Comparison of ENCODE assay signal across 8 mouse cellular contexts in genomic region chr1:140245465-140245864, GRCm38 (mm10). TPM values are rescaled to one million over a fixed set of nuclear protein-coding genes. Genes with fewer than 3 reads are reported as not detected.
A peak's percentile ranks its signal among the peaks of the same experiment; 100 is the strongest.
DNase-seq lines count a peak whose midpoint lies in the region; ATAC-seq and TF ChIP-seq lines count a peak whose summit lies in the region.

No protein-coding gene starts in this region.

- H3K27ac ChIP-seq in forebrain, embryonic 15.5 days (replicated peaks): no peak overlapping the region
- H3K27ac ChIP-seq in heart, postnatal 0 days (ENCODE audit: low read depth): no peak overlapping the region
- no peak overlapping the region for H3K27ac ChIP-seq in liver, embryonic 13.5 days

- peak overlapping the region; percentile 54 for H3K9ac ChIP-seq in forebrain, embryonic 15.5 days (replicated peaks)
- 0 out of 2 replicates have a peak overlapping the region, but pooled peaks have one; percentile 30 for H3K9ac ChIP-seq in heart, postnatal 0 days (replicated peaks; ENCODE audit: low read depth, low read length)
- H3K9ac ChIP-seq in liver, embryonic 13.5 days: no peak overlapping the region

- no peak for TF ChIP-seq EP300 in heart, postnatal 0 days (IDR thresholded peaks at IDR 0.05; ENCODE audit: low read depth)

- H3K27me3 ChIP-seq in forebrain, embryonic 15.5 days: no peaks in the 10 kb centered on the region
- no peaks in the 10 kb centered on the region for H3K27me3 ChIP-seq in heart, postnatal 0 days (ENCODE audit: control insufficient read depth, insufficient read depth, low read length)
- H3K27me3 ChIP-seq in liver, embryonic 13.5 days: no peaks in the 10 kb centered on the region

- H3K36me3 ChIP-seq in forebrain, embryonic 15.5 days: no peaks in the 10 kb centered on the region
- no peaks in the 10 kb centered on the region for H3K36me3 ChIP-seq in heart, postnatal 0 days (replicated peaks; ENCODE audit: control insufficient read depth, insufficient read depth, low read length)
- no peaks in the 10 kb centered on the region for H3K36me3 ChIP-seq in liver, embryonic 13.5 days

- H3K9me3 ChIP-seq in forebrain, embryonic 15.5 days: no peaks in the 10 kb centered on the region
- H3K9me3 ChIP-seq in heart, postnatal 0 days (replicated peaks; ENCODE audit: control insufficient read depth, low read length): no peaks in the 10 kb centered on the region
- no peaks in the 10 kb centered on the region for H3K9me3 ChIP-seq in liver, embryonic 13.5 days (replicated peaks)

- peak; percentile 99 for ATAC-seq in forebrain, embryonic 15.5 days (replicated peaks)
- peak; percentile 90 for ATAC-seq in heart, postnatal 0 days (ENCODE audit: insufficient read depth, low read depth)
- peak; percentile 74 for ATAC-seq in liver, embryonic 13.5 days (ENCODE audit: low read depth)

- under 1% methylated on average over 17 of the region's 17 CpGs for WGBS in forebrain, embryonic 15.5 days
- WGBS in heart, postnatal 0 days: under 1% methylated on average over 17 of the region's 17 CpGs
- WGBS in liver, embryonic 13.5 days (ENCODE audit: insufficient replicate concordance): 2% methylated on average over 17 of the region's 17 CpGs

- H3K4me1 ChIP-seq in forebrain, embryonic 15.5 days: peaks cover 6% of the 10 kb centered on the region; the same call in 1 of the 2 replicates
- 0 out of 2 replicates have a peak, but pooled peaks cover 8% of the 10 kb centered on the region for H3K4me1 ChIP-seq in heart, postnatal 0 days (ENCODE audit: control insufficient read depth, insufficient read depth)
- no peaks in the 10 kb centered on the region for H3K4me1 ChIP-seq in liver, embryonic 13.5 days (replicated peaks)

- no peak for TF ChIP-seq CTCF in heart, postnatal 0 days (IDR thresholded peaks at IDR 0.05; ENCODE audit: low read depth)

- peak overlapping the region; percentile 61 for H3K4me3 ChIP-seq in forebrain, embryonic 15.5 days
- H3K4me3 ChIP-seq in heart, postnatal 0 days (ENCODE audit: low read depth, low read length): peak overlapping the region; percentile 44
- H3K4me3 ChIP-seq in liver, embryonic 13.5 days (replicated peaks): peak overlapping the region; percentile 41

- peak overlapping the region; percentile 74 for H3K4me2 ChIP-seq in forebrain, embryonic 15.5 days (replicated peaks)
- H3K4me2 ChIP-seq in heart, postnatal 0 days (ENCODE audit: low read depth, low read length): peak overlapping the region; percentile 73
- peak overlapping the region; percentile 53 for H3K4me2 ChIP-seq in liver, embryonic 13.5 days

- peak; percentile 67 to 73 for DNase-seq in cerebellum, postnatal 14 days
- no peak for DNase-seq in cerebellum, adult 18-20 months
- DNase-seq in heart, postnatal 0 days (ENCODE audit: low spot score): peak; percentile 68
- DNase-seq in kidney, postnatal 25 days: peak; percentile 45 to 73
- DNase-seq in liver, embryonic 13.5 days: no peak
- peak; percentile 80 for DNase-seq in ovary, adult 18-20 months (ENCODE audit: low spot score)
- no peak for DNase-seq in spleen, adult 18-20 months

RNA-seq across cellular contexts. Expression of gene Kcnt2, which starts 0.5 kb away (rescaled TPM):
- 1.9 and 2.4 TPM in 2 replicates for polyA plus RNA-seq in forebrain, embryonic 15.5 days (2015; fragmentation: Nextera tagmentation; extraction: Ambion mirVana)
- 0.38 and 1.4 TPM in 2 replicates for total RNA-seq in heart, postnatal 0 days (2014; rRNA removed; ENCODE audit: low replicate concordance)
- polyA plus RNA-seq in heart, postnatal 0 days (2015; fragmentation: Nextera tagmentation; extraction: Ambion mirVana): 0.42 and 0.59 TPM in 2 replicates
- polyA plus RNA-seq in liver, embryonic 13.5 days (2015; fragmentation: Nextera tagmentation; extraction: Ambion mirVana): 0.09 TPM in 2 replicates

Comparison
In these comparisons a context has a peak if more than half of its experiments do, and no peak if none do; other contexts are left out.
1. DNase-seq: peak in cerebellum, postnatal 14 days (2 of 2), heart, postnatal 0 days (single experiment), kidney, postnatal 25 days (2 of 2) and ovary, adult 18-20 months (single experiment); none in cerebellum, adult 18-20 months (0 of 2), liver, embryonic 13.5 days (single experiment) and spleen, adult 18-20 months (0 of 2).
2. Peak in every context shown above with its lines, with median percentiles within 50 percentile points of each other: ATAC-seq, H3K4me2 ChIP-seq and H3K4me3 ChIP-seq.